Mouse (Mus musculus): Measurements from ENCODE around the gene Znrf3. TPM values are rescaled to one million over a fixed set of nuclear protein-coding genes. Genes with fewer than 3 reads are reported as not detected.
A peak's percentile ranks its signal among the peaks of the same experiment; 100 is the strongest.

The Znrf3 gene
- total and polyA plus RNA-seq, 3 experiments, result 2.1 to 7.7 (median 3.1) TPM

- TF ChIP-seq POLR2AphosphoS5 (IDR thresholded peaks at IDR 0.05; ENCODE audit: insufficient replicate concordance, low read depth, low read length) (no peak), GATA2 (IDR thresholded peaks at IDR 0.05; ENCODE audit: borderline replicate concordance, low read depth, low read length) (no peak), GATA1 (IDR thresholded peaks at IDR 0.05; ENCODE audit: borderline replicate concordance, low read length) (no peak), TAL1 (conservative IDR thresholded peaks at IDR 0.05; ENCODE audit: low read depth, low read length) (no peak), CTCF (IDR thresholded peaks at IDR 0.05; ENCODE audit: low read depth, low read length) (no peak)
- DNase-seq (ENCODE audit: low spot score) (no peak), ATAC-seq (ENCODE audit: extremely low read depth, insufficient number of reproducible peaks, low FRiP score, poor library complexity, severe bottlenecking) (no peak)
- H3K27me3 ChIP-seq (ENCODE audit: insufficient read depth, low read length), result no peaks in the 10 kb centered on the region
- no peaks in the 10 kb centered on the region for H3K9me3 ChIP-seq (replicated peaks)
- H3K4me3 ChIP-seq (ENCODE audit: low read depth, low read length), result no peak overlapping the region
- H3K4me1 ChIP-seq (ENCODE audit: insufficient read depth, low read depth, low read length), result no peaks in the 10 kb centered on the region
- H3K36me3 ChIP-seq (replicated peaks), result peaks cover 8% of the 10 kb centered on the region
Measured at GRCm38 (mm10) chr11:5296576-5297115, 148.0 kb downstream of the Znrf3 start.

- H3K4me1 ChIP-seq (ENCODE audit: insufficient read depth, low read depth, low read length), result no peaks in the 10 kb centered on the region
- peaks cover 12% of the 10 kb centered on the region for H3K36me3 ChIP-seq (replicated peaks)
- no peak overlapping the region for H3K4me3 ChIP-seq (ENCODE audit: low read depth, low read length)
- DNase-seq (ENCODE audit: low spot score) (no peak), ATAC-seq (ENCODE audit: extremely low read depth, insufficient number of reproducible peaks, low FRiP score, poor library complexity, severe bottlenecking) (no peak)
- TF ChIP-seq GATA2 (IDR thresholded peaks at IDR 0.05; ENCODE audit: borderline replicate concordance, low read depth, low read length), result no peak
- TF ChIP-seq POLR2AphosphoS5 (IDR thresholded peaks at IDR 0.05; ENCODE audit: insufficient replicate concordance, low read depth, low read length), result no peak
- no peak for TF ChIP-seq TAL1 (conservative IDR thresholded peaks at IDR 0.05; ENCODE audit: low read depth, low read length)
- TF ChIP-seq GATA1 (IDR thresholded peaks at IDR 0.05; ENCODE audit: borderline replicate concordance, low read length), result no peak
- TF ChIP-seq CTCF (IDR thresholded peaks at IDR 0.05; ENCODE audit: low read depth, low read length), result no peak
- H3K9me3 ChIP-seq (replicated peaks), result no peaks in the 10 kb centered on the region
- H3K27me3 ChIP-seq (ENCODE audit: insufficient read depth, low read length), result no peaks in the 10 kb centered on the region
Measured at GRCm38 (mm10) chr11:5294805-5295204, 149.8 kb downstream of the Znrf3 start.

- no peak for ATAC-seq (ENCODE audit: extremely low read depth, insufficient number of reproducible peaks, low FRiP score, poor library complexity, severe bottlenecking)
Measured at GRCm38 (mm10) chr11:5290691-5291090, 154.0 kb downstream of the Znrf3 start.

GRCm38 (mm10) chr11:5289826-5290580, 154.6 kb downstream of the Znrf3 start:
- Histone ChIP-seq H3K36me3 (replicated peaks) (peaks cover 53% of the 10 kb centered on the region), H3K4me3 (ENCODE audit: low read depth, low read length) (no peak overlapping the region), H3K4me1 (ENCODE audit: insufficient read depth, low read depth, low read length) (no peaks in the 10 kb centered on the region), H3K27me3 (ENCODE audit: insufficient read depth, low read length) (no peaks in the 10 kb centered on the region), H3K9me3 (replicated peaks) (no peaks in the 10 kb centered on the region)
- DNase-seq (ENCODE audit: low spot score) (no peak), ATAC-seq (ENCODE audit: extremely low read depth, insufficient number of reproducible peaks, low FRiP score, poor library complexity, severe bottlenecking) (no peak)
- TF ChIP-seq GATA1 (IDR thresholded peaks at IDR 0.05; ENCODE audit: borderline replicate concordance, low read length), result no peak
- TF ChIP-seq CTCF (IDR thresholded peaks at IDR 0.05; ENCODE audit: low read depth, low read length), result no peak
- TF ChIP-seq POLR2AphosphoS5 (IDR thresholded peaks at IDR 0.05; ENCODE audit: insufficient replicate concordance, low read depth, low read length), result no peak
- TF ChIP-seq GATA2 (IDR thresholded peaks at IDR 0.05; ENCODE audit: borderline replicate concordance, low read depth, low read length), result no peak

More at GRCm38 (mm10) chr11:5290691-5291090, 154.0 kb downstream of the Znrf3 start:
- TF ChIP-seq GATA1 (IDR thresholded peaks at IDR 0.05; ENCODE audit: borderline replicate concordance, low read length), result no peak
- TF ChIP-seq CTCF (IDR thresholded peaks at IDR 0.05; ENCODE audit: low read depth, low read length), result peak; percentile 81
- TF ChIP-seq TAL1 (conservative IDR thresholded peaks at IDR 0.05; ENCODE audit: low read depth, low read length), result no peak
- TF ChIP-seq GATA2 (IDR thresholded peaks at IDR 0.05; ENCODE audit: borderline replicate concordance, low read depth, low read length), result no peak
- TF ChIP-seq POLR2AphosphoS5 (IDR thresholded peaks at IDR 0.05; ENCODE audit: insufficient replicate concordance, low read depth, low read length), result no peak
- DNase-seq (ENCODE audit: low spot score), result peak; percentile 39
- Histone ChIP-seq H3K27me3 (ENCODE audit: insufficient read depth, low read length) (no peaks in the 10 kb centered on the region), H3K4me1 (ENCODE audit: insufficient read depth, low read depth, low read length) (no peaks in the 10 kb centered on the region), H3K4me3 (ENCODE audit: low read depth, low read length) (no peak overlapping the region), H3K9me3 (replicated peaks) (no peaks in the 10 kb centered on the region), H3K36me3 (replicated peaks) (peaks cover 47% of the 10 kb centered on the region)

GRCm38 (mm10) chr11:5283987-5284386, 160.7 kb downstream of the Znrf3 start:
- DNase-seq (ENCODE audit: low spot score) (no peak), ATAC-seq (ENCODE audit: extremely low read depth, insufficient number of reproducible peaks, low FRiP score, poor library complexity, severe bottlenecking) (no peak)
- TF ChIP-seq GATA1 (IDR thresholded peaks at IDR 0.05; ENCODE audit: borderline replicate concordance, low read length), result no peak
- Histone ChIP-seq H3K9me3 (replicated peaks) (no peaks in the 10 kb centered on the region), H3K4me3 (ENCODE audit: low read depth, low read length) (no peak overlapping the region), H3K4me1 (ENCODE audit: insufficient read depth, low read depth, low read length) (no peaks in the 10 kb centered on the region; the same call in 1 of the 2 replicates), H3K27me3 (ENCODE audit: insufficient read depth, low read length) (no peaks in the 10 kb centered on the region), H3K36me3 (replicated peaks) (peaks cover 88% of the 10 kb centered on the region)

GRCm38 (mm10) chr11:5280932-5281331, 163.7 kb downstream of the Znrf3 start:
- no peaks in the 10 kb centered on the region; the same call in 1 of the 2 replicates for H3K4me1 ChIP-seq (ENCODE audit: insufficient read depth, low read depth, low read length)
- DNase-seq (ENCODE audit: low spot score), result no peak
- no peaks in the 10 kb centered on the region for H3K27me3 ChIP-seq (ENCODE audit: insufficient read depth, low read length)
- ATAC-seq (ENCODE audit: extremely low read depth, insufficient number of reproducible peaks, low FRiP score, poor library complexity, severe bottlenecking), result no peak
- no peak for TF ChIP-seq GATA2 (IDR thresholded peaks at IDR 0.05; ENCODE audit: borderline replicate concordance, low read depth, low read length)
- TF ChIP-seq POLR2AphosphoS5 (IDR thresholded peaks at IDR 0.05; ENCODE audit: insufficient replicate concordance, low read depth, low read length), result no peak
- TF ChIP-seq TAL1 (conservative IDR thresholded peaks at IDR 0.05; ENCODE audit: low read depth, low read length), result no peak
- TF ChIP-seq GATA1 (IDR thresholded peaks at IDR 0.05; ENCODE audit: borderline replicate concordance, low read length), result no peak
- no peak for TF ChIP-seq CTCF (IDR thresholded peaks at IDR 0.05; ENCODE audit: low read depth, low read length)
- H3K4me3 ChIP-seq (ENCODE audit: low read depth, low read length), result no peak overlapping the region
- no peaks in the 10 kb centered on the region for H3K9me3 ChIP-seq (replicated peaks)
- peaks cover 69% of the 10 kb centered on the region for H3K36me3 ChIP-seq (replicated peaks)

All from G1E (cell line).